Mouse (Mus musculus) intestine, embryonic 15.5 days (tissue): ENCODE data around the gene Hoxd3. TPM values are rescaled to one million over a fixed set of nuclear protein-coding genes. Genes with fewer than 3 reads are reported as not detected.

Experiments used
- ATAC-seq: fragments of 200-750 bp; cut with Nextera tagmentation; 2 replicates; pipeline ENCODE4 v1.8.0; 2017; ENCODE audit warnings: moderate TSS enrichment, moderate library complexity
- H3K27ac ChIP-seq: fragments of 300-500 bp; sonication (generic); 2 replicates; pipeline ENCODE4 v1.5.1; 2015; ENCODE audit warnings: mild to moderate bottlenecking, inconsistent platforms
- H3K27me3 ChIP-seq: fragments of 300-500 bp; sonication (generic); replicated peaks from 2 replicates; pipeline ENCODE4 v1.6.1; 2015; ENCODE audit warnings: inconsistent platforms
- H3K36me3 ChIP-seq: fragments of 300-500 bp; sonication (generic); 2 replicates; pipeline ENCODE4 v1.6.1; 2015; ENCODE audit warnings: inconsistent platforms
- H3K4me1 ChIP-seq: fragments of 300-500 bp; sonication (generic); replicated peaks from 2 replicates; pipeline ENCODE4 v1.6.1; 2015; ENCODE audit warnings: inconsistent platforms
- H3K4me2 ChIP-seq: fragments of 300-500 bp; sonication (generic); replicated peaks from 2 replicates; pipeline ENCODE4 v1.6.1; 2015; ENCODE audit warnings: mild to moderate bottlenecking, inconsistent platforms
- H3K4me3 ChIP-seq: fragments of 300-500 bp; sonication (generic); replicated peaks from 2 replicates; pipeline ENCODE4 v1.5.1; 2015; ENCODE audit warnings: inconsistent platforms
- H3K9ac ChIP-seq: fragments of 300-500 bp; sonication (generic); 2 replicates; pipeline ENCODE4 v1.6.1; 2015; ENCODE audit warnings: inconsistent platforms
- H3K9me3 ChIP-seq: fragments of 300-500 bp; sonication (generic); 2 replicates; pipeline ENCODE4 v1.6.1; 2016; ENCODE audit warnings: inconsistent platforms
- WGBS: fragments of 180-500 bp; shearing (Covaris S2); methylation state at CpG from one replicate; pipeline ENCODE4 v1.1.7; 2015; 5-methylcytosine and 5-hydroxymethylcytosine counted together
- polyA plus RNA-seq: library from polyadenylated mRNA; unstranded; fragments of >200 nt; fragmentation: Nextera tagmentation; extraction: Ambion mirVana; gene quantifications from 2 replicates; pipeline ENCODE4 v1.2.1, GENCODE M21; 2015

Hoxd3 gene
- polyA plus RNA-seq, 1 experiment from 2014 or later = 19.2 TPM

DNA sequence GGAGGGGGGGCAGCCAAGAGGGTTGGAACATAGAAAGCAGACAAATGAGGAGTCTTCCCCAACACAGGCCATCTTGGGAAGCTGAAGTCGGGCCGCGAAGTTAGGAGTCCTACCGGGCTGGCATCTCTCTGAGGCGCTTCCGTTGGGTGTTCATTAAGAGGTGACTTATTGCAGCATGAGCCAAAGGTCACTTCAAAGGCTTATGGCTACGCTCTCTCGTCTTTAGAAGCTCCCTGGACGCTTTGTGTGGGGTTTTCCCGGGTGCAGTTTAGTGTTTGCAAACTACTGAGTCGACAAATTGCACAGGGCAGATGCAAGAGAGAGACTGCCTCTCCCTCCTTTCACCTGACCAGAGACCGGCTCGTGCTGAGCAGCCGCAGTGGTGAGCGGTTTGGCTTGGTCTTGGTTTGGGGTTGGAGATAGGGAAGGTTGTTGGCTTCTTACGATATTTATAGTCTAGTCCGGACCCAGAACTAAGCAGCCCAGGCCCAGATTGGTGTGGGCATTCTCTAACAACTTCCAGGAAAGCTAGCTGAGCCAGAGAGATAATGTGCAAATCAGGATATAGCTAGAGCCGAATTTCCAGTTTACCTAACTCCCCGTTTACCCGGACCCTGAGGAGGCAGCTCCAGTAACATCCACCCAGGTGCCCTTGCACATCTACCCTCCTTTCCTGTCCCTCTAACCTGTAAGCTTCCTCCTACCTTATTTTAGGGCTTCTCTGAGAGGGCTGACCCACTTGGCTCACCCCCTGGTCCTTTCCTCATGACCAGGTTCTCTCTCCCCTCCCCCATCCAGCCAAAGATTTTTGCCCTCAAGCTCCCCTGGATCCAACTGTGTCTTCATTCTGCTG is 27.1 kb downstream of the Hoxd3 start:
- H3K4me3 ChIP-seq = peak overlapping the region; percentile 12
- peak overlapping the region; percentile 34 for H3K4me2 ChIP-seq
- 10% methylated on average over 20 of the region's 20 CpGs for WGBS
- no peaks in the 10 kb centered on the region for H3K36me3 ChIP-seq
- no peak overlapping the region for H3K9ac ChIP-seq
- peaks cover 77% of the 10 kb centered on the region for H3K27me3 ChIP-seq
- H3K4me1 ChIP-seq = peaks cover 13% of the 10 kb centered on the region
- peak overlapping the region; percentile 29; the same call in 1 of the 2 replicates for H3K27ac ChIP-seq
- peak; percentile 11; the same call in 1 of the 2 replicates for ATAC-seq
- no peaks in the 10 kb centered on the region for H3K9me3 ChIP-seq

DNA sequence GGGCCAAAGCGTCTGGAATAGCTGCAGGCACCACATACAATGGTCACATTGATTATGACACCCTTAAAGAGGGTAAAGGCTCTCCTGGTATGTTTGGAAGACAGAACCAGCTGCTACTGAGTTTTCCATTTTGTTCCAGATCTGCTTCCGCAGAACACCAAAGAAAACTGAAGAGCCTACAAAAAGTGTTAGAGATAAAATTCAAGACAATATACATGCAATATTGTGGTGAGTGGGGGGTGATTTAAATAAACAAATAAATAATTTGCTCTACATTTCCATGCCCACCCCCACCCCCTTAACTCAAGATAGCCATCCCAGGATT is 27.7 kb downstream of the Hoxd3 start:
- no peak overlapping the region for H3K4me3 ChIP-seq
- no peaks in the 10 kb centered on the region for H3K9me3 ChIP-seq
- no peaks in the 10 kb centered on the region for H3K36me3 ChIP-seq
- peaks cover 12% of the 10 kb centered on the region for H3K4me1 ChIP-seq
- no peak overlapping the region for H3K9ac ChIP-seq
- H3K4me2 ChIP-seq = 0 out of 2 replicates have a peak overlapping the region, but pooled peaks have one; percentile 62
- ATAC-seq = no peak
- 32% methylated on average over 2 of the region's 2 CpGs for WGBS
- no peak overlapping the region for H3K27ac ChIP-seq
- H3K27me3 ChIP-seq = peaks cover 79% of the 10 kb centered on the region

DNA sequence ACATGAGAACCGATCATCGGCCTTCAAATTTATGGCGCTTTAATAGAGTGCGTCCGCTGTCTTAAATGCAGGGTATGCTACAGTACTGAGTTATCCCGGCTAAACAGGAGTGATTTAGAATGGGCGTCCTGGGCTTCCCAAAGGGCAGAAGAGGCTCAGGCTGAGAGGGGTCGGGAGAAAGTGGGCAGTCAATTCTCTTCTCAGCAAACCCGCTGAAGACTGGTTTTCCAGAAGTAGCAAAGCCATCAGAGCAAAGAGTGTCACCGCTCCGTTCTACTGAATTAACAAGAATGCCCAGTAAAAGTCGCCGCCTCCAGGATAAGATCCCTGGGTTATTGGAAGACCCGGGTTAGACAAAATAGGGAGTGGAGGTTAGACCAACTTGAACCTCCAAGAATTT is 28.1 kb downstream of the Hoxd3 start:
- H3K9me3 ChIP-seq = no peaks in the 10 kb centered on the region
- no peak for ATAC-seq
- H3K9ac ChIP-seq = peak overlapping the region; percentile 44; the same call in 1 of the 2 replicates
- H3K4me2 ChIP-seq = peak overlapping the region; percentile 62
- peak overlapping the region; percentile 66; the same call in 1 of the 2 replicates for H3K27ac ChIP-seq
- H3K36me3 ChIP-seq = no peaks in the 10 kb centered on the region
- H3K27me3 ChIP-seq = peaks cover 79% of the 10 kb centered on the region
- peaks cover 12% of the 10 kb centered on the region for H3K4me1 ChIP-seq
- 17% methylated on average over 14 of the region's 14 CpGs for WGBS
- no peak overlapping the region for H3K4me3 ChIP-seq

DNA sequence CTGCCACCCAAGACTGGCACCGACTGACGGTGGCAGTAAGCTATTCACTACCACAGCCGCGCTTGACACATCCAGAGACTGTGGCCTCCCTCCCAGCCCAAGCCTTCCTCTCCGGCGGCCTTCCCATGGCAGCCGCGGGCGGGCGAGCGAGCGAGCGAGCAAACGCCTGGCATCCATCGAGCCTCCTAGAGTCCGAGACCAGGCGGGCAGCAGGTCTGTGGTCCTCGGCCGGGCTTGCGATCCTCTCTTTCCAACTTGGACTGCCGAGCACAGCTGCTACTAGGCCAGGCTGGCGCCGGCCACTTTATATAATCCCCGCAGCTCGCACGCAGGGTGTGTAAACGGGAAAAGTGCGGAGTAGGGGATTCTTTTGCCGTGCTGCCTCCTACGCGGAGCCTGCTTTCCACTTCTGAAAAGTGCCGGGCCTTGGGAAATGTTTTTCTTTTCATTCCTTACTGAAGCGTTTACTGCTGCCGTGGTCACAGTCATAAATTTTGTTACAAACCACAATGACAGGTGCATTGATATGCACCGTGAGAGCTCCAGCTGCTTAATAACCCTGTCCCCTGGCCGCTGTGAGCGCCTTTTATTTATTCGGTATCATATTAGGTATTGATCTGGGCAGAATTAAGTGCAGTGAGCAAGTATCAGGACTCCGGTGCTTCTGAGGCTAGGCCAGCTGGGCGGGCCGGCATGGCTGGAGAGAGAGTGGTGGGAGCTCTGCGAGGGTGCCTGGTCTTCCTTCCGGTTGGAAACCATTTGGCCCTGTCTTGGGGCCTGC is 28.8 kb downstream of the Hoxd3 start:
- WGBS = 5% methylated on average over 43 of the region's 43 CpGs
- Histone ChIP-seq H3K36me3 (no peaks in the 10 kb centered on the region), H3K9ac (peak overlapping the region; percentile 44), H3K9me3 (no peaks in the 10 kb centered on the region), H3K4me3 (peak overlapping the region; percentile 23), H3K27me3 (peaks cover 79% of the 10 kb centered on the region), H3K27ac (peak overlapping the region; percentile 66), H3K4me1 (peaks cover 12% of the 10 kb centered on the region), H3K4me2 (peak overlapping the region; percentile 62)
- no peak; the same call in 1 of the 2 replicates for ATAC-seq

DNA sequence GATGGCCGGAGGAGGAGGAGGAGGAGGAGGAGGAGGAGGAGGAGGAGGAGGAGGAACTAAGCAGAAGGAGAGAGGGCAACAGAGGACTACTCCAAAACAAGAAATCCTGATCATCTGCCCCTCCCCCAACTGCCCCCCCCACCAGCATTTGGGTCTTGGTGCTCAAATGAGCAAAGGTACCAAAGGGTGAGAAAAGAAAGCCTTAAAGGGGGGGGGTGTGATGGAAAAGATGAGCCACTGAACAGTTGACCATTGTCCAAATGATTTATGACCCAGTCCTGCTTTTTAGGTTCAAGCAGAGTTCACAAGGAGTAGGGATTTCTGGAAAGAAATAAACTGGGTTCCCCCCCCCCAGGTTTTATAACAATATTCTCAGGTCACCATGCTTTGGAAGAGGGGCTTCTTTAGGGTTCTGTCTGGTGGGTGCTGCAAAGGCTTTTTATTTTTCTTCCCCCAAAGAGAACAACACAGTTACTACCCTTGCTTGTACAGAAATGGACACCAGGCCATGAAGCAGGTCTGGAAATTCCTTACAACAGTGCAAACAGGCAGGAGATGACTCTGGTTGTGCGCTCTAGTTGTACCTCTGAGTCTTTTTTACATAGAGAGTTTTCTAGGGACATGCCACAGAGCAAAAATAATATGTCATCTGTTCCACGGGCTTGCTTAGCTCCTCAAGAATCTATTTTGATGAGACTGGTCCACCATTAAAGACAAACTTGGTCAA is 29.7 kb downstream of the Hoxd3 start:
- Histone ChIP-seq H3K27me3 (peaks cover 79% of the 10 kb centered on the region), H3K4me1 (peaks cover 12% of the 10 kb centered on the region)
- ATAC-seq = 0 out of 2 replicates have a peak, but pooled peaks have one; percentile 2

DNA sequence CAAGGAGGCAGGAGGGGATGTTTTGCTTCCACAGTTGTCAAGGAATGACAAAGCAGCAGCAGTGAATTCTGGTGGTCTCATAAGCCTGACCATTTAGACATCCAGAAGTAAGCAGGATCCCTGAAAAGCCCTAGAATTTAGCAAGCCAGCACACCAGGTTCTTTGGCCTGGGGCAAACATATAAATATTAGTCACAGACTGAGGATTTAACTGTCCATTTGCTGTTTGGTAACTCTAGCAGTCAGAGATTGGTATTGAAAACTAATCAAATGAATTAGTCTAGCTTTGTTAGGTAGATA is 30.2 kb downstream of the Hoxd3 start:
- no peak overlapping the region for H3K9ac ChIP-seq
- H3K36me3 ChIP-seq = no peaks in the 10 kb centered on the region
- no peak overlapping the region for H3K4me3 ChIP-seq
- H3K27me3 ChIP-seq = peaks cover 79% of the 10 kb centered on the region
- no peak for ATAC-seq
- H3K9me3 ChIP-seq = no peaks in the 10 kb centered on the region
- H3K27ac ChIP-seq = no peak overlapping the region
- H3K4me2 ChIP-seq = no peak overlapping the region
- peaks cover 12% of the 10 kb centered on the region for H3K4me1 ChIP-seq

More for the DNA sequence above, 29.7 kb downstream of the Hoxd3 start:
- H3K9ac ChIP-seq = no peak overlapping the region
- H3K4me3 ChIP-seq = no peak overlapping the region
- 60% methylated on average over 2 of the region's 3 CpGs for WGBS
- H3K9me3 ChIP-seq = no peaks in the 10 kb centered on the region
- H3K4me2 ChIP-seq = no peak overlapping the region
- H3K36me3 ChIP-seq = no peaks in the 10 kb centered on the region
- H3K27ac ChIP-seq = no peak overlapping the region

DNA sequence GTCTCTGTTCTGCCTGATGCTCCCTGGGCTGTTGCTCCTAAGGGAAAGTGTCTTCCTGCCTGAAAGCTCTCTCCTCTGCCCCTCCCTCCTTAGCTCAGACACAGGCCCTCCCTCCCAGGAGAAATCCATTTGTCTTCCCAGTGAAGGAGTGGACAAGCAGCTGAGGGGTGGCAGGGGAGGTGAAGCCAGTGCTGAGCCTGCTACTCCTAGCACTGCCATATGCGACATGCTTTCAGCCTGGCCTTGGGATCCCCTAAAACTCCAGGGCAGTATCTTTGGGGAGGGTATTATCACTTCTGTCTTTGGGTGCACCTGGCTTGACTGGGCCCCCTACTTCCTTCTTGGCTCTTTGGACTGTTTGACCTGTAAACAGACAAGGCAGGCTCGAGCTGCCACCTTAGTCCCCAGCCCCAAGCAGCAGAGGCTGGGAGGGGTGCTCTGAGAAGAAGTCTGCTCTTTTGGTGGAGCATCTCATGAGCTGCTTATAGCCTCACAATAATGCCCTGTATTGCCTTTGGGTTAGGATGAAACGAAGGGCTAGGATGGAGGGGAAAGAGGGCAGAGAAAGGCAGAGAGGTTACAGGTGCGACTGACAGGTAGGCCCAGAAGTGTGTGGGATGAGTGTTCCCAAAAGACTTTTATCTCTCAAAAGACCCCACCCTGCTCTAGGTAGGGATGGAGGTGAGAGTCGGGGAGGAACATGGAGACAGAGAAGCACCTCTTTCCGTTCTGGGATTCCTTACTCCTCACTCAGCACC is 34.0 kb downstream of the Hoxd3 start:
- ATAC-seq = no peak; the same call in 1 of the 2 replicates
- WGBS = 25% methylated on average over 6 of the region's 6 CpGs
- Histone ChIP-seq H3K27me3 (peaks cover 81% of the 10 kb centered on the region), H3K4me3 (peak overlapping the region; percentile 27), H3K36me3 (no peaks in the 10 kb centered on the region), H3K4me2 (peak overlapping the region; percentile 49), H3K4me1 (peaks cover 14% of the 10 kb centered on the region), H3K9ac (0 out of 2 replicates have a peak overlapping the region, but pooled peaks have one; percentile 26), H3K27ac (peak overlapping the region; percentile 22; the same call in 1 of the 2 replicates), H3K9me3 (no peaks in the 10 kb centered on the region)

DNA sequence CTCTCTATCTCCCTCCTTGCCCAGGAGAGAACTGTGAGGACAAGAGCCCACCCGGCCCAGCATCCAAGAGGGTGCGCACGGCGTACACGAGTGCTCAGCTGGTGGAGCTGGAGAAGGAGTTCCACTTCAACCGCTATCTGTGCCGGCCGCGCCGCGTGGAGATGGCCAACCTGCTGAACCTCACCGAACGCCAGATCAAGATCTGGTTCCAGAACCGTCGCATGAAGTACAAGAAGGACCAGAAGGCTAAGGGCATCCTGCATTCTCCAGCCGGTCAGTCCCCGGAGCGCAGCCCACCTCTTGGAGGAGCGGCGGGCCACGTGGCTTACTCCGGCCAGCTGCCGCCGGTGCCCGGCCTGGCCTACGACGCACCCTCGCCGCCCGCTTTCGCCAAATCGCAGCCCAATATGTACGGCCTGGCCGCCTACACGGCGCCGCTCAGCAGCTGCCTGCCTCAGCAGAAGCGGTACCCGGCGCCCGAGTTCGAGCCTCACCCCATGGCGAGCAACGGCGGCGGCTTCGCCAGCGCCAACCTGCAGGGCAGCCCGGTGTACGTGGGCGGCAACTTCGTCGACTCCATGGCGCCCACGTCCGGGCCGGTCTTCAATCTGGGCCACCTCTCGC is 34.7 kb downstream of the Hoxd3 start:
- peaks cover 12% of the 10 kb centered on the region; the same call in 1 of the 2 replicates for H3K4me1 ChIP-seq
- peak overlapping the region; percentile 49 for H3K4me2 ChIP-seq
- WGBS = 12% methylated on average over 58 of the region's 58 CpGs
- no peaks in the 10 kb centered on the region for H3K9me3 ChIP-seq
- peak overlapping the region; percentile 27 for H3K4me3 ChIP-seq
- peak overlapping the region; percentile 26 for H3K9ac ChIP-seq
- H3K27ac ChIP-seq = peak overlapping the region; percentile 32; the same call in 1 of the 2 replicates
- H3K27me3 ChIP-seq = peaks cover 83% of the 10 kb centered on the region
- ATAC-seq = 0 out of 2 replicates have a peak, but pooled peaks have one; percentile 24
- no peaks in the 10 kb centered on the region for H3K36me3 ChIP-seq

DNA sequence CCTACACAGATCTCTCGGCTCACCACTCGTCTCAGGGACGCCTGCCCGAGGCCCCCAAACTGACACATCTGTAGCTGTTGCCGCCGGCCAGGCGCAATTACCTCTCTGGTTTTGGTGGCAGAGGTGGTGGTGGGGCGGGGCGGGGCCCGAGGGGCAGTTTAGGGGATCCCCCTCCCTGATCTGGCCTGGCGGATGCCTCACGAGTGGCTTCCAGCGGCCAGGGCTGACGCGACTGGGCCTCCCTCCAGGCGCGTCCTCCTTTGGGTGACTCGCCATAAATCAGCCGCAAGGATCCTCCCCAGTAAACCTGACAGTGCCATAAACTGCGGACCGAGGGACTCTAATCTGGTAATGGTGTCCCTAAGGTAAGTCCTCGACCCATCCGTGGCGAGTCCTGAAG is 35.3 kb downstream of the Hoxd3 start:
- H3K4me2 ChIP-seq = peak overlapping the region; percentile 49

DNA sequence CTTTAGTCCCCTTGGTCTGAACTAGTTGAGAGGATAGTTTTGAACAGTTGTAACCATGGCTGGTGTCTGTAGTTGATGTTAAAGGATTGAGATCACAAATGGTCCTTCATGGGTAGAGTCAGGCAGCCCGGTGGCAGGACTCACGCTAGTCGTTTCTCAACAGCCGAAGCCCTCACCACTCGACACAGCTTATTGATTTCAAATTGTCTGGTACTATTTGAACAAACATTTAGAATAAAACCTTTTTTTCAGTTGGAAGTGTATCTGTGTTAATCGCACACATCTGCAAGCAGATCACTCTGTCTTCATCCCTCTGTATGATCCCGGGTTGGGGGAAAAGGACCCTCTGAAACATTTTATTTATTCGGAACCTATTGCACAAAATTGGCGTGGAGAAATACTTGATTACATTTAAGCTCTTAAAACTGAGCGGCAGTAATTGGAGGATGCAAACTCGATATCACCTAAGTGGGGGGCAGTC is 36.0 kb downstream of the Hoxd3 start:
- ATAC-seq = no peak
- H3K4me3 ChIP-seq = 0 out of 2 replicates have a peak overlapping the region, but pooled peaks have one; percentile 5
- H3K4me1 ChIP-seq = peaks cover 15% of the 10 kb centered on the region
- no peak overlapping the region for H3K4me2 ChIP-seq
- 47% methylated on average over 11 of the region's 11 CpGs for WGBS
- no peaks in the 10 kb centered on the region for H3K36me3 ChIP-seq
- no peaks in the 10 kb centered on the region for H3K9me3 ChIP-seq
- H3K9ac ChIP-seq = no peak overlapping the region
- no peak overlapping the region for H3K27ac ChIP-seq
- peaks cover 85% of the 10 kb centered on the region for H3K27me3 ChIP-seq

More for the DNA sequence above, 35.3 kb downstream of the Hoxd3 start:
- peak overlapping the region; percentile 32; the same call in 1 of the 2 replicates for H3K27ac ChIP-seq
- peak overlapping the region; percentile 26; the same call in 1 of the 2 replicates for H3K9ac ChIP-seq
- H3K4me3 ChIP-seq = peak overlapping the region; percentile 27
- H3K4me1 ChIP-seq = peaks cover 12% of the 10 kb centered on the region; the same call in 1 of the 2 replicates
- WGBS = 18% methylated on average over 24 of the region's 24 CpGs
- no peak for ATAC-seq
- H3K9me3 ChIP-seq = no peaks in the 10 kb centered on the region
- H3K36me3 ChIP-seq = no peaks in the 10 kb centered on the region
- H3K27me3 ChIP-seq = peaks cover 83% of the 10 kb centered on the region
